Mouse (Mus musculus) naive thymus-derived CD4-positive, alpha-beta T cell, adult 5 months (primary cell): ENCODE data around the gene Zrsr1. TPM values are rescaled to one million over a fixed set of nuclear protein-coding genes. Genes with fewer than 3 reads are reported as not detected.

Experiments used
- polyA plus RNA-seq: library from polyadenylated mRNA; unstranded; fragments of 100-300 nt; shearing (Covaris generic); gene quantifications from one replicate; pipeline ENCODE4 v1.2.1, GENCODE M21; 2017

The Zrsr1 gene
- polyA plus RNA-seq = 2.6 TPM

GRCm38 (mm10) chr11:22971835-22972709 lies at the start of gene Zrsr1:
TSS of gene Zrsr1 (plus strand) at chr11:22972005.

GRCm38 (mm10) chr11:22981984-22982757 lies 10.4 kb downstream of the Zrsr1 start, which contains the start of the genes Gm28048 and Commd1:
TSS of gene Gm28048 (minus strand) at chr11:22982090.
TSS of gene Commd1 (minus strand) at chr11:22982382.

GRCm38 (mm10) chr11:22990393-22991126 lies 18.8 kb downstream of the Zrsr1 start, which contains the start of gene Cct4:
TSS of gene Cct4 (plus strand) at chr11:22990519.

GRCm38 (mm10) chr11:23007481-23008180 lies 35.8 kb downstream of the Zrsr1 start, which contains the start of gene Fam161a:
TSS of gene Fam161a (plus strand) at chr11:23007531.

Other genes with a start within 250 kb of the Zrsr1 start
- gene B3gnt2, start 111.0 kb upstream of the Zrsr1 start, polyA plus RNA-seq = 28.1 TPM
- 66.2 TPM for gene Gm28048, start 10.1 kb downstream of the Zrsr1 start, polyA plus RNA-seq
- gene Commd1, start 10.4 kb downstream of the Zrsr1 start, polyA plus RNA-seq = 40.2 TPM
- gene Cct4, start 18.5 kb downstream of the Zrsr1 start, polyA plus RNA-seq = 245 TPM
- not detected for gene Fam161a, start 35.5 kb downstream of the Zrsr1 start, polyA plus RNA-seq